ENCODE assay signal across 28 mouse cellular contexts in genomic region chr1:136156304-136156703, GRCm38 (mm10). TPM values are rescaled to one million over a fixed set of nuclear protein-coding genes. Genes with fewer than 3 reads are reported as not detected.
A peak's percentile ranks its signal among the peaks of the same experiment; 100 is the strongest.
DNase-seq lines count a peak whose midpoint lies in the region; ATAC-seq and TF ChIP-seq lines count a peak whose summit lies in the region.
"Had no signal": no experiment of that assay in that cellular context is flagged by ENCODE, and none has a peak within 500 bp of the region (broad histone marks: within the 10 kb centered on the region; RNA-seq: fewer than 3 reads in every experiment).

No protein-coding gene starts in this region.

- no peak for DNase-seq in forebrain, postnatal 0 days
- DNase-seq in forebrain, embryonic 11.5 days (ENCODE audit: low spot score): no peak
- no peak for DNase-seq in layer of hippocampus, adult 2 months (ENCODE audit: low spot score in 2 of 2)
- no peak for DNase-seq in layer of hippocampus, postnatal 25 days (ENCODE audit: extremely low spot score in 1 of 2, low spot score in 1 of 2)
- no peak for DNase-seq in midbrain, postnatal 0 days (ENCODE audit: low spot score)
- DNase-seq in heart, postnatal 4 days: no peak
- DNase-seq: adrenal gland, postnatal 10 days; adrenal gland, postnatal 36 days; cerebellum, adult 18-20 months; cerebellum, adult 9-10 months; cerebellum, postnatal 14 days; gastrocnemius, postnatal 25 days; heart, adult 18-20 months; heart, postnatal 10 days had no signal

- H3K4me3 ChIP-seq in forebrain, postnatal 0 days (ENCODE audit: low read depth, low read length): no peak overlapping the region
- no peak overlapping the region for H3K4me3 ChIP-seq in forebrain, embryonic 11.5 days (ENCODE audit: low read depth, low read length)
- H3K4me3 ChIP-seq in layer of hippocampus, adult 2 months: no peak overlapping the region
- no peak overlapping the region for H3K4me3 ChIP-seq in midbrain, postnatal 0 days (ENCODE audit: low read depth, low read length)
- no peak overlapping the region for H3K4me3 ChIP-seq in midbrain, embryonic 13.5 days (replicated peaks)
- H3K4me3 ChIP-seq: forebrain, embryonic 10.5 days; heart, embryonic 12.5 days; heart, embryonic 15.5 days; hindbrain, embryonic 12.5 days had no signal

- peak; percentile 43 for TF ChIP-seq CTCF in forebrain, postnatal 0 days (IDR thresholded peaks at IDR 0.05; ENCODE audit: low read depth)
- peak; percentile 53 for TF ChIP-seq CTCF in layer of hippocampus, adult 2 months (conservative IDR thresholded peaks at IDR 0.05)
- TF ChIP-seq CTCF in midbrain, postnatal 0 days (IDR thresholded peaks at IDR 0.05): peak; percentile 27; the same call in 1 of the 2 replicates

- H3K27ac ChIP-seq in forebrain, postnatal 0 days (ENCODE audit: low read depth, low read length): no peak overlapping the region
- H3K27ac ChIP-seq in forebrain, embryonic 11.5 days (ENCODE audit: low read depth, low read length): no peak overlapping the region
- no peak overlapping the region for H3K27ac ChIP-seq in layer of hippocampus, adult 2 months
- H3K27ac ChIP-seq in midbrain, postnatal 0 days (ENCODE audit: low read depth, low read length): no peak overlapping the region
- no peak overlapping the region for H3K27ac ChIP-seq in midbrain, embryonic 13.5 days
- H3K27ac ChIP-seq: forebrain, embryonic 10.5 days; heart, embryonic 15.5 days; hindbrain, embryonic 12.5 days had no signal

- H3K36me3 ChIP-seq in forebrain, postnatal 0 days (ENCODE audit: insufficient read depth): peaks cover 97% of the 10 kb centered on the region
- peaks cover 2% of the 10 kb centered on the region for H3K36me3 ChIP-seq in forebrain, embryonic 11.5 days (ENCODE audit: control insufficient read depth, insufficient read depth, low read length)
- peaks cover 90% of the 10 kb centered on the region for H3K36me3 ChIP-seq in midbrain, postnatal 0 days (ENCODE audit: insufficient read depth, low read length)
- H3K36me3 ChIP-seq in midbrain, embryonic 13.5 days: peaks cover 95% of the 10 kb centered on the region
- H3K36me3 ChIP-seq: heart, embryonic 15.5 days had no signal

- no peaks in the 10 kb centered on the region for H3K27me3 ChIP-seq in forebrain, postnatal 0 days (ENCODE audit: insufficient read depth, low read length)
- H3K27me3 ChIP-seq in forebrain, embryonic 11.5 days (ENCODE audit: control insufficient read depth, insufficient read depth, low read length): no peaks in the 10 kb centered on the region
- H3K27me3 ChIP-seq in midbrain, postnatal 0 days (ENCODE audit: insufficient read depth, low read length): no peaks in the 10 kb centered on the region
- no peaks in the 10 kb centered on the region for H3K27me3 ChIP-seq in midbrain, embryonic 13.5 days
- H3K27me3 ChIP-seq: heart, embryonic 12.5 days; heart, embryonic 15.5 days; hindbrain, embryonic 12.5 days; Patski had no signal

- H3K4me2 ChIP-seq in forebrain, postnatal 0 days (ENCODE audit: low read depth): no peak overlapping the region
- no peak overlapping the region for H3K4me2 ChIP-seq in forebrain, embryonic 11.5 days (ENCODE audit: low read depth, low read length, severe bottlenecking)
- H3K4me2 ChIP-seq in midbrain, postnatal 0 days (ENCODE audit: low read depth, low read length, poor library complexity, severe bottlenecking): no peak overlapping the region
- no peak overlapping the region for H3K4me2 ChIP-seq in midbrain, embryonic 13.5 days (replicated peaks)
- H3K4me2 ChIP-seq: heart, embryonic 12.5 days; heart, embryonic 15.5 days; hindbrain, embryonic 12.5 days had no signal

- H3K4me1 ChIP-seq in forebrain, postnatal 0 days (ENCODE audit: insufficient read depth): no peaks in the 10 kb centered on the region
- H3K4me1 ChIP-seq in forebrain, embryonic 11.5 days (replicated peaks; ENCODE audit: control insufficient read depth, insufficient read depth, low read length): no peaks in the 10 kb centered on the region
- H3K4me1 ChIP-seq in midbrain, postnatal 0 days (ENCODE audit: insufficient read depth, low read length): no peaks in the 10 kb centered on the region
- no peaks in the 10 kb centered on the region for H3K4me1 ChIP-seq in midbrain, embryonic 13.5 days (replicated peaks)
- H3K4me1 ChIP-seq: forebrain, embryonic 10.5 days; heart, embryonic 12.5 days; heart, embryonic 15.5 days; hindbrain, embryonic 12.5 days had no signal

- H3K9me3 ChIP-seq in forebrain, postnatal 0 days (ENCODE audit: low read length): no peaks in the 10 kb centered on the region
- no peaks in the 10 kb centered on the region for H3K9me3 ChIP-seq in forebrain, embryonic 11.5 days (ENCODE audit: control insufficient read depth, low read length)
- H3K9me3 ChIP-seq in midbrain, postnatal 0 days (ENCODE audit: low read length): no peaks in the 10 kb centered on the region
- no peaks in the 10 kb centered on the region for H3K9me3 ChIP-seq in midbrain, embryonic 13.5 days
- H3K9me3 ChIP-seq: forebrain, embryonic 10.5 days; G1E; heart, embryonic 12.5 days; heart, embryonic 15.5 days; hindbrain, embryonic 12.5 days had no signal

- peak; percentile 47; the same call in 1 of the 2 replicates for ATAC-seq in forebrain, postnatal 0 days
- no peak for ATAC-seq in forebrain, embryonic 11.5 days (replicated peaks; ENCODE audit: low FRiP score)
- no peak for ATAC-seq in midbrain, postnatal 0 days (ENCODE audit: low FRiP score)
- no peak for ATAC-seq in midbrain, embryonic 13.5 days
- ATAC-seq: forebrain, embryonic 14.5 days; hindbrain, embryonic 16.5 days; Patski had no signal

- H3K9ac ChIP-seq in forebrain, postnatal 0 days: no peak overlapping the region
- H3K9ac ChIP-seq in forebrain, embryonic 11.5 days (ENCODE audit: low read length): no peak overlapping the region
- no peak overlapping the region for H3K9ac ChIP-seq in midbrain, postnatal 0 days (replicated peaks; ENCODE audit: low read length, poor library complexity, severe bottlenecking)
- H3K9ac ChIP-seq in midbrain, embryonic 13.5 days (replicated peaks): no peak overlapping the region
- H3K9ac ChIP-seq: heart, embryonic 12.5 days; heart, embryonic 15.5 days; hindbrain, embryonic 12.5 days had no signal

- WGBS in forebrain, postnatal 0 days: 92% methylated on average over 4 of the region's 4 CpGs
- WGBS in forebrain, embryonic 11.5 days: 95% methylated on average over 4 of the region's 4 CpGs
- 96% methylated on average over 4 of the region's 4 CpGs for WGBS in midbrain, postnatal 0 days
- 95% methylated on average over 4 of the region's 4 CpGs for WGBS in midbrain, embryonic 13.5 days

RNA-seq across cellular contexts. Expression of gene Kif21b, which starts 25.1 kb away (rescaled TPM):
- total RNA-seq in forebrain, postnatal 0 days (2014; rRNA removed): 120 and 135 TPM in 2 replicates
- polyA plus RNA-seq in forebrain, postnatal 0 days (2015; fragmentation: Nextera tagmentation; extraction: Ambion mirVana): 24.8 and 29.2 TPM in 2 replicates
- 16.4 and 19.1 TPM in 2 replicates for polyA plus RNA-seq in forebrain, embryonic 11.5 days (2014; fragmentation: Nextera tagmentation; extraction: Ambion mirVana)
- 10 to 100 TPM; 33.9 to 36.5 TPM for total RNA-seq in layer of hippocampus, adult 2 months (2021)
- total RNA-seq in layer of hippocampus, postnatal 25 days (2021): 10 to 100 TPM; 35.0 to 54.8 TPM
- total RNA-seq in midbrain, postnatal 0 days (2014; rRNA removed): 156 and 160 TPM in 2 replicates
- 28.1 and 32.1 TPM in 2 replicates for polyA plus RNA-seq in midbrain, postnatal 0 days (2015; fragmentation: Nextera tagmentation; extraction: Ambion mirVana)
- polyA plus RNA-seq in midbrain, embryonic 13.5 days (2015; fragmentation: Nextera tagmentation; extraction: Ambion mirVana): 44.1 and 49.3 TPM in 2 replicates
- total RNA-seq in heart, postnatal 4 days (2021): 1 to 10 TPM; 1.7 to 2.3 TPM

RNA-seq across cellular contexts. Expression of gene Mroh3, which starts 56.3 kb away (rescaled TPM):
- not detected in 2 replicates for total RNA-seq in forebrain, postnatal 0 days (2014; rRNA removed)
- not detected in 2 replicates for polyA plus RNA-seq in forebrain, postnatal 0 days (2015; fragmentation: Nextera tagmentation; extraction: Ambion mirVana)
- polyA plus RNA-seq in forebrain, embryonic 11.5 days (2014; fragmentation: Nextera tagmentation; extraction: Ambion mirVana): 0.41 TPM in 1 of 2 replicates, not detected in the other
- 1 to 10 TPM; 1.3 to 1.5 TPM for total RNA-seq in layer of hippocampus, adult 2 months (2021)
- 1 to 10 TPM in 1 of 2 experiments, under 1 TPM in 1; 0.86 to 2.0 TPM for total RNA-seq in layer of hippocampus, postnatal 25 days (2021)
- 0.27 TPM in 1 of 2 replicates, not detected in the other for total RNA-seq in midbrain, postnatal 0 days (2014; rRNA removed)
- not detected in 2 replicates for polyA plus RNA-seq in midbrain, postnatal 0 days (2015; fragmentation: Nextera tagmentation; extraction: Ambion mirVana)
- 0.17 and 0.22 TPM in 2 replicates for polyA plus RNA-seq in midbrain, embryonic 13.5 days (2015; fragmentation: Nextera tagmentation; extraction: Ambion mirVana)
- total RNA-seq in heart, postnatal 4 days (2021): not detected
- total RNA-seq: adrenal gland, adult 18-20 months; adrenal gland, postnatal 10 days; adrenal gland, postnatal 36 days; gastrocnemius, adult 8-10 months; gastrocnemius, postnatal 25 days; heart, adult 18-20 months; heart, postnatal 10 days; hematopoietic stem cell, adult 5-6 weeks had no signal
- polyA plus RNA-seq: embryonic facial prominence, embryonic 11.5 days; embryonic facial prominence, embryonic 14.5 days; forebrain, embryonic 14.5 days; G1E; heart, embryonic 12.5 days; heart, embryonic 15.5 days; hindbrain, embryonic 16.5 days had no signal

Comparison
In these comparisons a context has a peak if more than half of its experiments do, and no peak if none do; other contexts are left out.
1. RNA of gene Kif21b, which starts 25.1 kb away (total RNA-seq): 156 to 160 TPM in midbrain, postnatal 0 days, 120 to 135 TPM in forebrain, postnatal 0 days, 35.0 to 54.8 TPM in layer of hippocampus, postnatal 25 days and 33.9 to 36.5 TPM in layer of hippocampus, adult 2 months; 1.7 to 2.3 TPM in heart, postnatal 4 days; every median in the first group is over 10 times any median in the second.
2. Peak in every context shown above with its lines, with median percentiles within 50 percentile points of each other: CTCF ChIP-seq.